Mouse (Mus musculus) hindbrain, embryonic 11.5 days (tissue): ENCODE data around the gene Grb7. TPM values are rescaled to one million over a fixed set of nuclear protein-coding genes. Genes with fewer than 3 reads are reported as not detected.

ENCODE experiments used
- ATAC-seq: fragments of 200-750 bp; cut with Nextera tagmentation; 2 replicates; pipeline ENCODE4 v1.8.0; 2017; ENCODE audit warnings: mild to moderate bottlenecking, moderate TSS enrichment, moderate library complexity; ENCODE audit not compliant: low FRiP score
- DNase-seq: peaks from one replicate; pipeline ENCODE4 v3.0.0-alpha.2; 2015; ENCODE audit warnings: low spot score
- H3K27ac ChIP-seq: fragments of 300-500 bp; sonication (generic); 2 replicates; pipeline ENCODE4 v1.5.1; 2014; ENCODE audit warnings: mild to moderate bottlenecking, low read depth, low read length
- H3K27me3 ChIP-seq: fragments of 300-500 bp; sonication (generic); 2 replicates; pipeline ENCODE4 v1.6.1; 2014; ENCODE audit warnings: mild to moderate bottlenecking, low read length, moderate library complexity, mixed read lengths; ENCODE audit not compliant: control insufficient read depth, insufficient read depth
- H3K36me3 ChIP-seq: fragments of 300-500 bp; sonication (generic); 2 replicates; pipeline ENCODE4 v1.6.1; 2014; ENCODE audit warnings: mild to moderate bottlenecking, low read length, moderate library complexity, mixed read lengths; ENCODE audit not compliant: control insufficient read depth, insufficient read depth
- H3K4me1 ChIP-seq: fragments of 300-500 bp; sonication (generic); replicated peaks from 2 replicates; pipeline ENCODE4 v1.6.1; 2014; ENCODE audit warnings: low read length, mixed read lengths; ENCODE audit not compliant: control insufficient read depth, insufficient read depth
- H3K4me2 ChIP-seq: fragments of 300-500 bp; sonication (generic); replicated peaks from 2 replicates; pipeline ENCODE4 v1.6.1; 2014; ENCODE audit warnings: mild to moderate bottlenecking, low read depth, low read length
- H3K4me3 ChIP-seq: fragments of 300-500 bp; sonication (generic); 2 replicates; pipeline ENCODE4 v1.5.1; 2014; ENCODE audit warnings: low read depth, low read length
- H3K9ac ChIP-seq: fragments of 300-500 bp; sonication (generic); 2 replicates; pipeline ENCODE4 v1.6.1; 2014; ENCODE audit warnings: low read depth, low read length
- H3K9me3 ChIP-seq: fragments of 300-500 bp; sonication (generic); 2 replicates; pipeline ENCODE4 v1.6.1; 2016; ENCODE audit warnings: low read length; ENCODE audit not compliant: control insufficient read depth
- WGBS: fragments of 180-500 bp; shearing (Covaris S2); extraction: QIAGEN DNeasy Blood & Tissue Kit; methylation state at CpG from one replicate; pipeline ENCODE4 v1.1.7; 2014; 5-methylcytosine and 5-hydroxymethylcytosine counted together
- polyA plus RNA-seq: library from polyadenylated mRNA; unstranded; fragments of >200 nt; fragmentation: Nextera tagmentation; extraction: Ambion mirVana; gene quantifications from 2 replicates; pipeline ENCODE4 v1.2.1, GENCODE M21; 2014

Grb7 gene
- polyA plus RNA-seq, 1 experiment from 2014 or later, result 2.1 TPM

- ATAC-seq, result no peak
- no peaks in the 10 kb centered on the region for H3K27me3 ChIP-seq
- H3K4me2 ChIP-seq, result no peak overlapping the region
- H3K27ac ChIP-seq, result no peak overlapping the region
- H3K36me3 ChIP-seq, result no peaks in the 10 kb centered on the region
- DNase-seq, result no peak
- no peaks in the 10 kb centered on the region for H3K9me3 ChIP-seq
- H3K4me1 ChIP-seq, result no peaks in the 10 kb centered on the region
- no peak overlapping the region for H3K4me3 ChIP-seq
- WGBS, result 84% methylated on average over 12 of the region's 12 CpGs
- H3K9ac ChIP-seq, result no peak overlapping the region
Observed at GRCm38 (mm10) chr11:98479940-98480497, 33.8 kb downstream of the Grb7 start.

- Histone ChIP-seq H3K27ac (no peak overlapping the region), H3K9ac (no peak overlapping the region), H3K4me1 (no peaks in the 10 kb centered on the region), H3K4me3 (no peak overlapping the region), H3K36me3 (no peaks in the 10 kb centered on the region), H3K4me2 (no peak overlapping the region), H3K27me3 (no peaks in the 10 kb centered on the region), H3K9me3 (no peaks in the 10 kb centered on the region)
- WGBS, result 73% methylated on average over 6 of the region's 6 CpGs
- no peak for ATAC-seq
- DNase-seq, result no peak
Observed at GRCm38 (mm10) chr11:98481231-98481630, 35.0 kb downstream of the Grb7 start.

GRCm38 (mm10) chr11:98482067-98482466 is 35.9 kb downstream of the Grb7 start:
- Histone ChIP-seq H3K9me3 (no peaks in the 10 kb centered on the region), H3K4me2 (no peak overlapping the region), H3K9ac (no peak overlapping the region), H3K27ac (no peak overlapping the region), H3K36me3 (no peaks in the 10 kb centered on the region), H3K27me3 (no peaks in the 10 kb centered on the region), H3K4me1 (no peaks in the 10 kb centered on the region), H3K4me3 (no peak overlapping the region)
- WGBS, result 83% methylated on average over 10 of the region's 10 CpGs
- DNase-seq (no peak), ATAC-seq (no peak)

GRCm38 (mm10) chr11:98485749-98486148 is 39.6 kb downstream of the Grb7 start:
- H3K27me3 ChIP-seq, result no peaks in the 10 kb centered on the region
- ATAC-seq, result no peak
- H3K36me3 ChIP-seq, result no peaks in the 10 kb centered on the region
- no peak overlapping the region for H3K9ac ChIP-seq
- H3K4me1 ChIP-seq, result no peaks in the 10 kb centered on the region
- no peak overlapping the region for H3K4me2 ChIP-seq
- DNase-seq, result no peak
- H3K9me3 ChIP-seq, result no peaks in the 10 kb centered on the region
- no peak overlapping the region for H3K27ac ChIP-seq
- WGBS, result 96% methylated on average over 2 of the region's 2 CpGs
- no peak overlapping the region for H3K4me3 ChIP-seq

GRCm38 (mm10) chr11:98487526-98488040 is 41.4 kb downstream of the Grb7 start:
- Histone ChIP-seq H3K4me2 (no peak overlapping the region), H3K4me1 (no peaks in the 10 kb centered on the region), H3K27ac (no peak overlapping the region), H3K9ac (no peak overlapping the region), H3K9me3 (no peaks in the 10 kb centered on the region), H3K27me3 (no peaks in the 10 kb centered on the region), H3K4me3 (no peak overlapping the region), H3K36me3 (no peaks in the 10 kb centered on the region)
- DNase-seq (no peak), ATAC-seq (no peak)
- WGBS, result 86% methylated on average over 4 of the region's 5 CpGs

- H3K4me2 ChIP-seq, result no peak overlapping the region
- H3K27ac ChIP-seq, result no peak overlapping the region
- H3K9ac ChIP-seq, result no peak overlapping the region
- ATAC-seq (no peak), DNase-seq (peak; percentile 20)
- H3K4me3 ChIP-seq, result no peak overlapping the region
- no peaks in the 10 kb centered on the region for H3K9me3 ChIP-seq
- H3K4me1 ChIP-seq, result no peaks in the 10 kb centered on the region
- 80% methylated on average over 20 of the region's 20 CpGs for WGBS
- no peaks in the 10 kb centered on the region for H3K27me3 ChIP-seq
- H3K36me3 ChIP-seq, result no peaks in the 10 kb centered on the region
Observed at GRCm38 (mm10) chr11:98488540-98489234, 42.5 kb downstream of the Grb7 start.

GRCm38 (mm10) chr11:98491571-98491970 is 45.4 kb downstream of the Grb7 start:
- ATAC-seq (no peak), DNase-seq (no peak)
- Histone ChIP-seq H3K9ac (no peak overlapping the region), H3K27ac (no peak overlapping the region), H3K9me3 (no peaks in the 10 kb centered on the region), H3K4me3 (no peak overlapping the region), H3K4me1 (no peaks in the 10 kb centered on the region), H3K4me2 (no peak overlapping the region), H3K36me3 (no peaks in the 10 kb centered on the region), H3K27me3 (no peaks in the 10 kb centered on the region)
- WGBS, result 91% methylated on average over 7 of the region's 7 CpGs

GRCm38 (mm10) chr11:98492959-98493358 is 46.8 kb downstream of the Grb7 start:
- Histone ChIP-seq H3K9me3 (no peaks in the 10 kb centered on the region), H3K4me1 (no peaks in the 10 kb centered on the region), H3K36me3 (no peaks in the 10 kb centered on the region), H3K4me2 (no peak overlapping the region), H3K27ac (no peak overlapping the region), H3K9ac (no peak overlapping the region), H3K27me3 (no peaks in the 10 kb centered on the region), H3K4me3 (no peak overlapping the region)
- ATAC-seq (no peak), DNase-seq (no peak)
- 10% methylated on average over 7 of the region's 7 CpGs for WGBS

- no peak overlapping the region for H3K4me2 ChIP-seq
- H3K27ac ChIP-seq, result no peak overlapping the region
- H3K36me3 ChIP-seq, result no peaks in the 10 kb centered on the region
- DNase-seq (no peak), ATAC-seq (no peak)
- no peak overlapping the region for H3K4me3 ChIP-seq
- H3K4me1 ChIP-seq, result no peaks in the 10 kb centered on the region
- WGBS, result 54% methylated on average over 9 of the region's 9 CpGs
- no peaks in the 10 kb centered on the region for H3K9me3 ChIP-seq
- H3K27me3 ChIP-seq, result no peaks in the 10 kb centered on the region
- no peak overlapping the region for H3K9ac ChIP-seq
Observed at GRCm38 (mm10) chr11:98493394-98493793, 47.2 kb downstream of the Grb7 start.
